Mouse (Mus musculus) MEL (cell line): Measurements from ENCODE around the gene Prickle2. TPM values are rescaled to one million over a fixed set of nuclear protein-coding genes. Genes with fewer than 3 reads are reported as not detected.

ENCODE experiments used
- DNase-seq: peaks from one replicate; pipeline ENCODE4 v3.0.0; 2011; ENCODE audit warnings: low read depth, low spot score
- H3K27ac ChIP-seq: 2 replicates; pipeline ENCODE4 v1.5.1; 2012; ENCODE audit warnings: low read depth, mild to moderate bottlenecking, control low read depth, low read length, moderate library complexity; ENCODE audit not compliant: control insufficient read depth
- H3K27me3 ChIP-seq, 2 experiments: fragments of 150-350 bp in 1 of 2; sonication (generic) in 1 of 2; 2 replicates each; pipeline ENCODE4 v1.6.1; 2012; ENCODE audit warnings: low read length in 2 of 2, mild to moderate bottlenecking in 2 of 2, improper control_type of control experiment in 1 of 2, moderate library complexity in 1 of 2; ENCODE audit not compliant: insufficient read depth in 2 of 2, control insufficient read depth in 1 of 2
- H3K36me3 ChIP-seq, 2 experiments: 2 replicates each; pipeline ENCODE4 v1.6.1; 2012 to 2014; ENCODE audit warnings: low read length in 2 of 2, improper control_type of control experiment in 1 of 2, inconsistent platforms in 1 of 2, mild to moderate bottlenecking in 1 of 2; ENCODE audit not compliant: insufficient read depth in 2 of 2, control insufficient read depth in 1 of 2
- H3K4me1 ChIP-seq, 2 experiments: fragments of 150-350 bp in 1 of 2; sonication (generic) in 1 of 2; 2 replicates each; pipeline ENCODE4 v1.6.1; 2012; ENCODE audit warnings: low read length in 2 of 2, improper control_type of control experiment in 1 of 2, mild to moderate bottlenecking in 1 of 2; ENCODE audit not compliant: insufficient read depth in 2 of 2, control insufficient read depth in 1 of 2
- H3K4me3 ChIP-seq, 2 experiments: fragments of 150-350 bp in 1 of 2; sonication (generic) in 1 of 2; 2 replicates each; pipeline ENCODE4 v1.5.1; 2012; ENCODE audit warnings: low read depth in 2 of 2, low read length in 2 of 2, mild to moderate bottlenecking in 2 of 2, moderate library complexity in 2 of 2, control low read depth in 1 of 2, improper control_type of control experiment in 1 of 2; ENCODE audit not compliant: control insufficient read depth in 1 of 2, insufficient read depth in 1 of 2
- H3K79me2 ChIP-seq: 2 replicates; pipeline ENCODE4 v1.6.1; 2012; ENCODE audit warnings: mild to moderate bottlenecking, low read length, moderate library complexity; ENCODE audit not compliant: control insufficient read depth, poor library complexity, insufficient read depth
- H3K9ac ChIP-seq: 2 replicates; pipeline ENCODE4 v1.6.1; 2012; ENCODE audit warnings: low read depth, mild to moderate bottlenecking, control low read depth, low read length, moderate library complexity; ENCODE audit not compliant: control insufficient read depth, poor library complexity, severe bottlenecking
- H3K9me3 ChIP-seq: fragments of 150-350 bp; sonication (generic); replicated peaks from 2 replicates; pipeline ENCODE4 v1.6.1; 2012; ENCODE audit warnings: mild to moderate bottlenecking, low read length, improper control_type of control experiment, moderate library complexity; ENCODE audit not compliant: insufficient read depth
- CHD1 ChIP-seq: IDR thresholded peaks from 2 replicates; pipeline ENCODE4 v1.6.1; 2012; ENCODE audit warnings: low read depth, mild to moderate bottlenecking, inconsistent platforms, low read length, improper control_type of control experiment
- CTCF ChIP-seq, 3 experiments: IDR thresholded peaks in 2 of 3; conservative IDR thresholded peaks in 1 of 3; 2 replicates each; pipeline ENCODE4 v1.5.1; 2011 to 2012; ENCODE audit warnings: low read length in 3 of 3, low read depth in 2 of 3, mild to moderate bottlenecking in 2 of 3, improper control_type of control experiment in 1 of 3, inconsistent platforms in 1 of 3, mixed read lengths in 1 of 3, moderate library complexity in 1 of 3; ENCODE audit not compliant: control insufficient read depth in 1 of 3, insufficient read depth in 1 of 3, poor library complexity in 1 of 3, severe bottlenecking in 1 of 3
- E2F4 ChIP-seq: IDR thresholded peaks from 2 replicates; pipeline ENCODE4 v1.6.1; 2011; ENCODE audit warnings: low read depth, low read length, improper control_type of control experiment, borderline replicate concordance
- ELF1 ChIP-seq: IDR thresholded peaks from 2 replicates; pipeline ENCODE4 v1.6.1; 2014; ENCODE audit warnings: low read depth, mild to moderate bottlenecking, inconsistent platforms, low read length, improper control_type of control experiment, moderate library complexity
- ETS1 ChIP-seq: IDR thresholded peaks from 2 replicates; pipeline ENCODE4 v1.6.1; 2012; ENCODE audit warnings: low read depth, mild to moderate bottlenecking, inconsistent platforms, low read length, improper control_type of control experiment, moderate library complexity
- HCFC1 ChIP-seq: IDR thresholded peaks from 2 replicates; pipeline ENCODE4 v1.6.1; 2012; ENCODE audit warnings: low read depth, mild to moderate bottlenecking, inconsistent platforms, low read length, improper control_type of control experiment, moderate library complexity
- JUND ChIP-seq: IDR thresholded peaks from 2 replicates; pipeline ENCODE4 v1.6.1; 2011; ENCODE audit warnings: low read depth, mild to moderate bottlenecking, improper control_type of control experiment, low read length
- KAT2A ChIP-seq: conservative IDR thresholded peaks from 2 replicates; pipeline ENCODE4 v1.6.1; 2012; ENCODE audit warnings: low read depth, low read length, improper control_type of control experiment, inconsistent platforms
- MAFK ChIP-seq: IDR thresholded peaks from 2 replicates; pipeline ENCODE4 v1.6.1; 2011; ENCODE audit warnings: low read depth, mild to moderate bottlenecking, low read length, improper control_type of control experiment, borderline replicate concordance
- MAX ChIP-seq: IDR thresholded peaks from 2 replicates; pipeline ENCODE4 v1.6.1; 2011; ENCODE audit warnings: low read length, improper control_type of control experiment
- MAZ ChIP-seq: IDR thresholded peaks from 2 replicates; pipeline ENCODE4 v1.6.1; 2012; ENCODE audit warnings: low read depth, mild to moderate bottlenecking, inconsistent platforms, low read length, improper control_type of control experiment
- MEF2A ChIP-seq: IDR thresholded peaks from 2 replicates; pipeline ENCODE4 v1.6.1; 2014; ENCODE audit warnings: low read depth, mild to moderate bottlenecking, inconsistent platforms, low read length, improper control_type of control experiment; ENCODE audit not compliant: poor library complexity, insufficient replicate concordance, severe bottlenecking; ENCODE audit errors: extremely low read depth
- MXI1 ChIP-seq: IDR thresholded peaks from 2 replicates; pipeline ENCODE4 v1.6.1; 2011; ENCODE audit warnings: mild to moderate bottlenecking, low read depth, low read length, improper control_type of control experiment
- MYB ChIP-seq: IDR thresholded peaks from 2 replicates; pipeline ENCODE4 v1.6.1; 2011; ENCODE audit warnings: mild to moderate bottlenecking, low read depth, low read length, improper control_type of control experiment
- NELFE ChIP-seq: IDR thresholded peaks from 2 replicates; pipeline ENCODE4 v1.6.1; 2011; ENCODE audit warnings: low read depth, low read length, improper control_type of control experiment
- NRF1 ChIP-seq: IDR thresholded peaks from 2 replicates; pipeline ENCODE4 v1.6.1; 2014; ENCODE audit warnings: low read depth, mild to moderate bottlenecking, inconsistent platforms, low read length, improper control_type of control experiment, moderate library complexity; ENCODE audit not compliant: poor library complexity, insufficient read depth, severe bottlenecking
- POLR2AphosphoS2 ChIP-seq: IDR thresholded peaks from 2 replicates; pipeline ENCODE4 v1.6.1; 2011; ENCODE audit warnings: low read length, improper control_type of control experiment
- POLR2AphosphoS5 ChIP-seq: IDR thresholded peaks from 2 replicates; pipeline ENCODE4 v1.6.1; 2012; ENCODE audit warnings: low read depth, borderline replicate concordance, mild to moderate bottlenecking, inconsistent platforms, low read length, moderate library complexity, mixed read lengths
- RAD21 ChIP-seq: IDR thresholded peaks from 2 replicates; pipeline ENCODE4 v1.6.1; 2011; ENCODE audit warnings: mild to moderate bottlenecking, low read depth, low read length, improper control_type of control experiment
- TCF12 ChIP-seq: IDR thresholded peaks from 2 replicates; pipeline ENCODE4 v1.6.1; 2014; ENCODE audit warnings: low read depth, mild to moderate bottlenecking, inconsistent platforms, low read length, improper control_type of control experiment, moderate library complexity
- UBTF ChIP-seq: IDR thresholded peaks from 2 replicates; pipeline ENCODE4 v1.6.1; 2012; ENCODE audit warnings: low read depth, mild to moderate bottlenecking, inconsistent platforms, low read length, improper control_type of control experiment, moderate library complexity, borderline replicate concordance; ENCODE audit not compliant: insufficient read depth
- USF1 ChIP-seq: IDR thresholded peaks from 2 replicates; pipeline ENCODE4 v1.6.1; 2014; ENCODE audit warnings: low read depth, mild to moderate bottlenecking, inconsistent platforms, low read length, improper control_type of control experiment, moderate library complexity
- USF2 ChIP-seq, 2 experiments: IDR thresholded peaks; 2 replicates each; pipeline ENCODE4 v1.6.1; 2011 to 2012; ENCODE audit warnings: improper control_type of control experiment in 2 of 2, low read length in 2 of 2, borderline replicate concordance in 1 of 2, inconsistent platforms in 1 of 2, low read depth in 1 of 2, mild to moderate bottlenecking in 1 of 2; ENCODE audit not compliant: insufficient read depth in 1 of 2
- ZKSCAN1 ChIP-seq: IDR thresholded peaks from 2 replicates; pipeline ENCODE4 v1.6.1; 2012; ENCODE audit warnings: low read depth, mild to moderate bottlenecking, inconsistent platforms, low read length, improper control_type of control experiment, moderate library complexity
- ZMIZ1 ChIP-seq: IDR thresholded peaks from 2 replicates; pipeline ENCODE4 v1.6.1; 2012; ENCODE audit warnings: low read depth, mild to moderate bottlenecking, inconsistent platforms, low read length, improper control_type of control experiment, moderate library complexity
- ZNF384 ChIP-seq: IDR thresholded peaks from 2 replicates; pipeline ENCODE4 v1.6.1; 2012; ENCODE audit warnings: low read depth, mild to moderate bottlenecking, inconsistent platforms, low read length, improper control_type of control experiment
- polyA plus RNA-seq, 2 experiments: library from polyadenylated mRNA; stranded (reverse) in 1 of 2; unstranded in 1 of 2; fragments of >175 nt in 1 of 2; fragments of >200 nt in 1 of 2; gene quantifications; 2 replicates each; pipeline versions ENCODE4 v1.2.1 to v1.2.4; 2012; ENCODE audit warnings: low replicate concordance in 2 of 2, low read depth in 1 of 2; ENCODE audit not compliant: insufficient read length in 2 of 2, insufficient read depth in 1 of 2, missing spikeins in 1 of 2
- total RNA-seq: library from RNA; depleted of rRNA; stranded (reverse); fragments of 300-350 nt; gene quantifications from 2 replicates; pipeline ENCODE4 v1.2.3, GENCODE M21; 2012

Prickle2 gene
- total and polyA plus RNA-seq, 3 experiments = not detected

DNA sequence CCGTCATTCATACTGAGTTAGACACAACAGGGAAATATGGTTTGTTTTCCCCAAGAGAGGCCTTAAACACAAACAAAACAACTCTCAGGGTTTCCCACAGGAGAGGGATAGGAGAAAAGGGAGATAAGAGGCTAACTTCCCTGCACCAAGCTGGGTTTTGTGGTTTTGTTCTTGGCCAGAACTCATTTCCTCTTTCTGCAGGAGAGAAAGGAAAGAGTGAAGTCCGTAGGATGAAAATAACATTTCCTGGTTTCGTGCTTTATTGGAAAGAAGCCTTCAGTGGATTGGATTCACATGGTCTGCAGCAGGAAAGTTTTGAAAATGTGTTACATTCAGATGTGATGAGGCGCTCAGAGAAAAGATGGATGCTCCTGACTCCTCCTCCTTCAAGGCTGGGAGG is 237.1 kb downstream of the Prickle2 start:
- no peaks in the 10 kb centered on the region for H3K9me3 ChIP-seq
- H3K4me1 ChIP-seq = no peaks in the 10 kb centered on the region
- H3K36me3 ChIP-seq = no peaks in the 10 kb centered on the region
- no peak overlapping the region for H3K9ac ChIP-seq
- TF ChIP-seq MXI1 (no peak), MAFK (no peak), ZNF384 (no peak), USF2 (IDR thresholded peaks at IDR 0.05; ENCODE audit: borderline replicate concordance in 1 of 2, insufficient read depth in 1 of 2, low read depth in 1 of 2, low read length in 2 of 2) (no peak), E2F4 (no peak), CHD1 (no peak), MAZ (no peak), JUND (no peak), MAX (no peak), NRF1 (no peak)
- no peaks in the 10 kb centered on the region for H3K79me2 ChIP-seq
- no peaks in the 10 kb centered on the region for H3K27me3 ChIP-seq
- no peak for DNase-seq
- no peak overlapping the region for H3K27ac ChIP-seq
- H3K4me3 ChIP-seq = no peak overlapping the region

- no peaks in the 10 kb centered on the region for H3K79me2 ChIP-seq
These were observed 237.6 kb downstream of the Prickle2 start for GRCm38 (mm10) chr6:92468383-92468791.

GRCm38 (mm10) chr6:92467343-92467742 is 238.6 kb downstream of the Prickle2 start:
- Histone ChIP-seq H3K4me3 (no peak overlapping the region), H3K9me3 (no peaks in the 10 kb centered on the region), H3K9ac (no peak overlapping the region), H3K27ac (no peak overlapping the region), H3K79me2 (no peaks in the 10 kb centered on the region), H3K27me3 (no peaks in the 10 kb centered on the region), H3K4me1 (no peaks in the 10 kb centered on the region), H3K36me3 (no peaks in the 10 kb centered on the region)
- DNase-seq = no peak
- no peak for TF ChIP-seq TCF12
- no peak for TF ChIP-seq UBTF
- no peak for TF ChIP-seq E2F4
- no peak for TF ChIP-seq HCFC1
- TF ChIP-seq POLR2AphosphoS5 = no peak
- TF ChIP-seq ZKSCAN1 = no peak
- TF ChIP-seq MEF2A = no peak
- no peak for TF ChIP-seq USF1
- TF ChIP-seq ELF1 = no peak
- TF ChIP-seq MAFK = no peak
- no peak for TF ChIP-seq NELFE
- TF ChIP-seq POLR2AphosphoS2 = no peak
- TF ChIP-seq KAT2A = no peak
- no peak for TF ChIP-seq RAD21
- no peak for TF ChIP-seq ETS1
- TF ChIP-seq MYB = no peak
- TF ChIP-seq USF2 (IDR thresholded peaks at IDR 0.05; ENCODE audit: borderline replicate concordance in 1 of 2, insufficient read depth in 1 of 2, low read depth in 1 of 2, low read length in 2 of 2) = no peak

More at GRCm38 (mm10) chr6:92468383-92468791, 237.6 kb downstream of the Prickle2 start:
- DNase-seq = no peak
- Histone ChIP-seq H3K36me3 (no peaks in the 10 kb centered on the region), H3K27me3 (no peaks in the 10 kb centered on the region), H3K4me1 (no peaks in the 10 kb centered on the region), H3K4me3 (no peak overlapping the region), H3K9ac (no peak overlapping the region), H3K27ac (no peak overlapping the region), H3K9me3 (no peaks in the 10 kb centered on the region)
- TF ChIP-seq ZMIZ1 (no peak), KAT2A (no peak), CTCF (IDR thresholded peaks at IDR 0.05 in 2 of 3, conservative IDR thresholded peaks at IDR 0.05 in 1 of 3; ENCODE audit: control insufficient read depth in 1 of 3, insufficient read depth in 1 of 3, low read depth in 2 of 3, low read length in 3 of 3, poor library complexity in 1 of 3, severe bottlenecking in 1 of 3) (no peak)
